Mouse (Mus musculus): ENCODE results near the gene Mgst2. TPM values are rescaled to one million over a fixed set of nuclear protein-coding genes. Genes with fewer than 3 reads are reported as not detected.

Mgst2 gene
- polyA plus RNA-seq, 1 experiment: 4.1 TPM

DNA sequence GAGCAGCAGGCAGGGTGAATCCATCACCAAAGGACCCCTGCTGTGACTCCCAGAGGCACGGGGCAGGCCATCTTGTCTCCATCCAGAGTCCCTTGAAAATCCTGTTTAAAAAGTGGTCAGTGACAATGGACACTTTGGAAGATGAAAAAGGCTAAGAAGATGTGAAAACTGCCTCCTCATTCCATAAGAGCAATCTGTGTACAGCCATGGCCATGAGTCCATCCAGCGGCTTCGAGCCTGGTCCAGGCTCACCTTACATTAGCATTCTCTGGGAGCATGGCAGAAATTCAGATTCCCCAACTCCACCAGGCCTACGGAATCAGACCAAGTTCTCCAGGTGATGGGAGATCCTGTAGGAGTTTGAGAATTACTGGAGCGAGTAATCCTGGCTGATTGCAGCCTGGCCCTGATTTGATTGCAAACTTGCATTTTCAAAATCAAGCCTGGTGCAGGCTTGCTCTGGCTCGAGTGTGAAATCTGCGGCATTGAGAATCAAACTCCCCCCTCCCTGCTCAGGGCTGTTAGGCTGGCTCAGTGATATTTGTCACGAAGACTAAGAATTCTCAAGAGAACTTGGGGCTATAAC lies 42.6 kb downstream of the Mgst2 start:
- TF ChIP-seq CTCF (IDR thresholded peaks at IDR 0.05; ENCODE audit: extremely low read depth, insufficient read depth, insufficient read length, insufficient replicate concordance): no peak
- no peak for TF ChIP-seq POLR2A (IDR thresholded peaks at IDR 0.05; ENCODE audit: low read depth, low read length)
- no peak overlapping the region for H3K27ac ChIP-seq (ENCODE audit: insufficient read depth, low read length)
- H3K36me3 ChIP-seq (ENCODE audit: control insufficient read depth, insufficient read depth, low read length): no peaks in the 10 kb centered on the region
- H3K4me3 ChIP-seq (ENCODE audit: extremely low read depth, insufficient read depth, insufficient read length): no peak overlapping the region
- H3K4me1 ChIP-seq (ENCODE audit: control insufficient read depth, insufficient read depth, insufficient read length): no peaks in the 10 kb centered on the region; the same call in 1 of the 2 replicates
- no peak for DNase-seq (ENCODE audit: low read depth in 1 of 2, low spot score in 2 of 2)
- 93% methylated on average over 8 of the region's 8 CpGs for WGBS
- no peaks in the 10 kb centered on the region for H3K27me3 ChIP-seq (ENCODE audit: control insufficient read depth, insufficient read depth, low read length)

DNA sequence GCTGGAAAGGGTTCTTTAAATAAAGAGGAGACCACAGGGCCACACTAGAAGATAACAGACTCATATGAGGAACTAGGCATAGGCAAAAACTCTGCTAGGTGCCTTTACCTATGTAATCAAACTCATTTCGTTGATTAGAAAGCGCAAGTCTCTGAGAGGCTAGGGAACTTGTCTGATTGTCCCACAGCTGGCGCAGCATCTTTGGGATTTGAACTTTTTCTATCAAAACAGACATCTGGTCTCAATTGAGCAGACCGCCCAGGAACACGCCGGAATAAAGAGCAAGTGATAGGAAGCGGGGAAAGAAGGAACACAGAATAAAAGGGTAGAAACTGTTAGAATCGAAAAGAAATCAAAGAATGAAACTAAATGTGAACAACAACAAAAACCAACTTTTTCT lies 43.3 kb downstream of the Mgst2 start:
- WGBS: 93% methylated on average over 8 of the region's 8 CpGs

DNA sequence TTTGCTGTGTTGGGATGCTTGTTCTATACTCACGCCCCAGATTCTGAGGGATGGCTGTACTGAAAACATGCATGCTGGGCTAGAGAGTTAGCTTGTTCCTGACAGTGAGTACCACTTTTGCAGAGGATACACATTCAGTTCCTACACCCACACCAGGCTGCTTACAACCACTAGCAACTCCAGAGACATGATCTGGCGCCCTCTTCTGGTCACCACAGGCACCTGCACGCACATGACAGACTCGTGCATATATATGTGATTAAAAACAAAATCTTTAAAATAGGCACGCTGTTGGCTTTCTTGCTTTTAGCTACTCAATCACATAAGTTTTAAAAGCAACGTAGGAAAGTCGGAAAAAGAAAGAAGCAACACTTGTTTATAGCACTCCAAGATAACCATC lies 45.1 kb downstream of the Mgst2 start:
- WGBS: 90% methylated on average over 7 of the region's 7 CpGs
- Histone ChIP-seq H3K4me3 (ENCODE audit: extremely low read depth, insufficient read depth, insufficient read length) (no peak overlapping the region), H3K36me3 (ENCODE audit: control insufficient read depth, insufficient read depth, low read length) (no peaks in the 10 kb centered on the region), H3K27me3 (ENCODE audit: control insufficient read depth, insufficient read depth, low read length) (no peaks in the 10 kb centered on the region), H3K27ac (ENCODE audit: insufficient read depth, low read length) (no peak overlapping the region), H3K4me1 (ENCODE audit: control insufficient read depth, insufficient read depth, insufficient read length) (no peaks in the 10 kb centered on the region; the same call in 1 of the 2 replicates)
- no peak for DNase-seq (ENCODE audit: low read depth in 1 of 2, low spot score in 2 of 2)
- peak; percentile 23; the same call in 1 of the 2 replicates for TF ChIP-seq CTCF (IDR thresholded peaks at IDR 0.05; ENCODE audit: extremely low read depth, insufficient read depth, insufficient read length, insufficient replicate concordance)
- no peak for TF ChIP-seq POLR2A (IDR thresholded peaks at IDR 0.05; ENCODE audit: low read depth, low read length)

More for the DNA sequence above, 43.3 kb downstream of the Mgst2 start:
- H3K4me3 ChIP-seq (ENCODE audit: extremely low read depth, insufficient read depth, insufficient read length): no peak overlapping the region
- H3K27me3 ChIP-seq (ENCODE audit: control insufficient read depth, insufficient read depth, low read length): no peaks in the 10 kb centered on the region
- no peak for DNase-seq (ENCODE audit: low read depth in 1 of 2, low spot score in 2 of 2)
- TF ChIP-seq CTCF (IDR thresholded peaks at IDR 0.05; ENCODE audit: extremely low read depth, insufficient read depth, insufficient read length, insufficient replicate concordance) (no peak), POLR2A (IDR thresholded peaks at IDR 0.05; ENCODE audit: low read depth, low read length) (no peak)
- H3K4me1 ChIP-seq (ENCODE audit: control insufficient read depth, insufficient read depth, insufficient read length): no peaks in the 10 kb centered on the region; the same call in 1 of the 2 replicates
- H3K36me3 ChIP-seq (ENCODE audit: control insufficient read depth, insufficient read depth, low read length): no peaks in the 10 kb centered on the region
- H3K27ac ChIP-seq (ENCODE audit: insufficient read depth, low read length): no peak overlapping the region

DNA sequence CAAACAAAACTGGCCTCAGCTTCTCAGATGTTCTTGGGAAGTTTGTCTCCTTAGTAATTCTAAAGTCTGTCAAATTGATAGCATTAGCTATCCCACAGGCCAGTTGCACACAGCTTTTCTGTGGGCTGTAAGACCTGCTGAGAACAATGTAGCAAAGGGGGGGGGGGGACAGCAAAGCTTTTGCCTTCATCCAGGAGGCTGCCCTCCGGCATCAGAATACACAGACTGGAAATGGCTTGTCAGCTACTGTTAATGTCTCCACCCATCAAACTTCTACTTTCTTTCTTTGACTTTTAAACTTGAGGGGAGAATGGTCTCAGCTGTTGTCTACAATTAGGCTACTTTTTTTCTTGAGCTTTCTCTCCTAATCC lies 48.2 kb downstream of the Mgst2 start:
- H3K27ac ChIP-seq (ENCODE audit: insufficient read depth, low read length): peak overlapping the region; percentile 38; the same call in 1 of the 2 replicates
- TF ChIP-seq CTCF (IDR thresholded peaks at IDR 0.05; ENCODE audit: extremely low read depth, insufficient read depth, insufficient read length, insufficient replicate concordance) (no peak), POLR2A (IDR thresholded peaks at IDR 0.05; ENCODE audit: low read depth, low read length) (no peak)
- 62% methylated on average over 1 of the region's 1 CpGs for WGBS

DNA sequence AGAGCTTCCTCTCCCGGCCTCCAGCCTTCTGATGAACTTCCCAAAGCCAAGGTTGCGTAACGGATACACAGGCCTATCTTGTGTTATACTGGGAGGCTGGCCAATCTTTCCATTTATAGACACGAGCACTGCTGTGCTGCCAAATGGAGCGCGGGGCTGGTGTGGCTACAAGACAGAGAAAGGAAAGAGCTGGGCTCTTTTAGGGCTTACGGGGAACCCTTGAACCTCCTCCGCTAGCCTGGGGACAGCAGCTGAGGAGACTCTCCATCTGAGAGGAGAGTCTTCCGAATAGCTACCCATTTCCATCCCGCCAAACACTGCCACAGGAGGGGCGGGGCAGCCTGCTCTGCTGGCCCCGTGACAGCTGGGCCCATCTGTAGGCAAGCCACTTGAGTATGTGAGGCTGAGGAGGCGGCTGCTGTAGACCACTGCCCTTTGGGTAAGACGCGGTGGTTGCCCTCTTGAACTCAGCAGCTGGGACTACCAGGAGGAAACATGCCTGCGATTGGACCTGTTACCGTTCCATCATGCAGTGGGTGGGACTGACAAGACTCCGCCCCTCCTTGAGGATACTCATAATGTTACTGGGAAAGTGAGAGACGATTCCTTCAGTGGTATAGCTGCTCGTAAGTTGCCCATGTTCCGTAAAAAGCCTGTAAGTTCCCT lies 48.7 kb downstream of the Mgst2 start:
- H3K36me3 ChIP-seq (ENCODE audit: control insufficient read depth, insufficient read depth, low read length): no peaks in the 10 kb centered on the region
- no peaks in the 10 kb centered on the region; the same call in 1 of the 2 replicates for H3K4me1 ChIP-seq (ENCODE audit: control insufficient read depth, insufficient read depth, insufficient read length)
- H3K27ac ChIP-seq (ENCODE audit: insufficient read depth, low read length): peak overlapping the region; percentile 73
- WGBS: 80% methylated on average over 21 of the region's 21 CpGs
- peak overlapping the region; percentile 1; the same call in 1 of the 2 replicates for H3K4me3 ChIP-seq (ENCODE audit: extremely low read depth, insufficient read depth, insufficient read length)
- H3K27me3 ChIP-seq (ENCODE audit: control insufficient read depth, insufficient read depth, low read length): no peaks in the 10 kb centered on the region
- TF ChIP-seq POLR2A (IDR thresholded peaks at IDR 0.05; ENCODE audit: low read depth, low read length): no peak
- TF ChIP-seq CTCF (IDR thresholded peaks at IDR 0.05; ENCODE audit: extremely low read depth, insufficient read depth, insufficient read length, insufficient replicate concordance): no peak
- peak in 1 of 2 experiments; percentile 50 for DNase-seq (ENCODE audit: low read depth in 1 of 2, low spot score in 2 of 2)

More for the DNA sequence above, 48.2 kb downstream of the Mgst2 start:
- Histone ChIP-seq H3K4me3 (ENCODE audit: extremely low read depth, insufficient read depth, insufficient read length) (no peak overlapping the region), H3K4me1 (ENCODE audit: control insufficient read depth, insufficient read depth, insufficient read length) (no peaks in the 10 kb centered on the region; the same call in 1 of the 2 replicates), H3K36me3 (ENCODE audit: control insufficient read depth, insufficient read depth, low read length) (no peaks in the 10 kb centered on the region), H3K27me3 (ENCODE audit: control insufficient read depth, insufficient read depth, low read length) (no peaks in the 10 kb centered on the region)
- no peak for DNase-seq (ENCODE audit: low read depth in 1 of 2, low spot score in 2 of 2)

DNA sequence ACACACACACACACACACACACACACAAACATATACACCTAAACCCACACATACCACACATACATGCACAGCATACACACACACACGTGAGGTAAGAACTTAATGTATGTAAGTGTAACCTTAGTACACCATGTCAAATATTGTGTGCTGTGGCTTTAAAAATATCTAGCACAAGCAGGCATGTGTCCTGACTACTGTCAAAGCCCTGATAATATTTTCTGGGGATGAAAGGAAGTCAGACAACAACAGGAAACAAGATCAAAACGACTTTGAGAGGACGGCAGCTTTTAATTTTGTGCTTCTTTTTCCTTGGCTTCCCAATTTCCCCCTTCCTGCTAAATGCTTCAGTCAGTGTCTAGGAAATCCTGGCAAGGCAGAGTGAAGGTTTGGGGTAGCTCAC lies 52.2 kb downstream of the Mgst2 start:
- H3K27ac ChIP-seq (ENCODE audit: insufficient read depth, low read length): no peak overlapping the region
- 33% methylated on average over 3 of the region's 3 CpGs for WGBS
- no peaks in the 10 kb centered on the region; the same call in 1 of the 2 replicates for H3K4me1 ChIP-seq (ENCODE audit: control insufficient read depth, insufficient read depth, insufficient read length)
- H3K27me3 ChIP-seq (ENCODE audit: control insufficient read depth, insufficient read depth, low read length): no peaks in the 10 kb centered on the region
- H3K4me3 ChIP-seq (ENCODE audit: extremely low read depth, insufficient read depth, insufficient read length): no peak overlapping the region
- no peak for TF ChIP-seq POLR2A (IDR thresholded peaks at IDR 0.05; ENCODE audit: low read depth, low read length)
- no peak for TF ChIP-seq CTCF (IDR thresholded peaks at IDR 0.05; ENCODE audit: extremely low read depth, insufficient read depth, insufficient read length, insufficient replicate concordance)
- no peak for DNase-seq (ENCODE audit: low read depth in 1 of 2, low spot score in 2 of 2)
- no peaks in the 10 kb centered on the region for H3K36me3 ChIP-seq (ENCODE audit: control insufficient read depth, insufficient read depth, low read length)

DNA sequence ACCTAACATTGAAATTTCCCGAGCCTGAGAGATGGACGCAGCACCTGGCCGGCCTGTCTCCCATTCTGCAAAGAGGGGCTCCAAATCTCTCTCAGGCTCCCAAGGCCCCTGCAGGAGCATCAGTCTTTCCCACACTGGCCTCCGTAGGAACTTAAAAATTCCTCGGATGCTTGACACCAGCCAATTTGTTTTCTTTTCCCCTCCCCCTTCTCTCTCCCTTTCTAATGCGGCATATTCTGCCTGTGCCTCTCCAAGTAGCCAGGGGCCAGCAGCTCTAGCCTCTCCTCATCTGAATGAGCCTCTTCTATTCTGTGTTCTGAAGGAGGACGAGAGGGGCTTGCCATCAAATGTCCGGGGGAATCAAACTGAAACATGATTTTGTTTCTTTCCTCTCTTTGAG lies 53.1 kb downstream of the Mgst2 start:
- WGBS: 89% methylated on average over 8 of the region's 8 CpGs
- H3K4me3 ChIP-seq (ENCODE audit: extremely low read depth, insufficient read depth, insufficient read length): no peak overlapping the region

More for the DNA sequence above, 53.1 kb downstream of the Mgst2 start:
- Histone ChIP-seq H3K36me3 (ENCODE audit: control insufficient read depth, insufficient read depth, low read length) (no peaks in the 10 kb centered on the region), H3K27ac (ENCODE audit: insufficient read depth, low read length) (no peak overlapping the region), H3K4me1 (ENCODE audit: control insufficient read depth, insufficient read depth, insufficient read length) (no peaks in the 10 kb centered on the region; the same call in 1 of the 2 replicates), H3K27me3 (ENCODE audit: control insufficient read depth, insufficient read depth, low read length) (no peaks in the 10 kb centered on the region)
- DNase-seq (ENCODE audit: low read depth in 1 of 2, low spot score in 2 of 2): no peak
- TF ChIP-seq POLR2A (IDR thresholded peaks at IDR 0.05; ENCODE audit: low read depth, low read length): no peak
- TF ChIP-seq CTCF (IDR thresholded peaks at IDR 0.05; ENCODE audit: extremely low read depth, insufficient read depth, insufficient read length, insufficient replicate concordance): no peak

Measured in spleen, adult 2 months (tissue).